Mouse (Mus musculus): ENCODE results near the gene Cerkl.

Gene Cerkl

DNA sequence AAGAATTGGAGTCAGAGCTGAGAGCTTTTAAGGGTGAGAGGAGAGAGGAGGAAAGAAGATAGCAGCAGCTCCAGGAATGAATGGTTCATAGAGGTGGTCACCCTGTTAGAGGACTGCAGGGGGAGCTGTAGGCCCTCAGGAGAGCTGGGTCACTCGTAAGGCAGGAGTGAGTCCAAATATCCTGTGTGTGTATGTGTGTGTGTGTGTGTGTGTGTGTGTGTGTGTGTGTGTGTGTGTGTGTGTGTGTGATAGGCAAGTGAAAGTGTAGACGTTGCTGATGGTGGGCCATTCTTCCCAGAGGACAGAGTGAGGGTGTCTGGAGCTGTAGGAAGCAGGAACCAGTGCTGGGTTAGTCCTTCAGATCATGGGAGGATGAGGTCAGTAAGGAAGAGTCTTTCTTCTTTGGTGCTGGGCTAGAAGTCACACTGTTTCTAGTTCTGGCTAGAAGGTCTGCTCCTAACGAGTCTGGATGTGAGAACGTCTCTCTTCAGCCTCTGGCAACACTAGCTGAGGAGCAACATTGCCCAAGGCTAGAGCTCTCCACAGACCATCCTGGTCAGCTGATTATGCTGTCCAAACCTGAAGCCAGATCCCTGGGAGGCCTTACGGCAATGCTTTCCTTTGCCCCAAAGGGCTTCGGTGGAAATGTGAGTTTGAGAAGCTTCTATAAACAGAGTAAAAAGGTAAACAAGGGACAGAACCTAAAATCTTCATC, 83.9 kb downstream of the Cerkl start:
- DNase-seq (ENCODE audit: low spot score): peak; percentile 72

DNA sequence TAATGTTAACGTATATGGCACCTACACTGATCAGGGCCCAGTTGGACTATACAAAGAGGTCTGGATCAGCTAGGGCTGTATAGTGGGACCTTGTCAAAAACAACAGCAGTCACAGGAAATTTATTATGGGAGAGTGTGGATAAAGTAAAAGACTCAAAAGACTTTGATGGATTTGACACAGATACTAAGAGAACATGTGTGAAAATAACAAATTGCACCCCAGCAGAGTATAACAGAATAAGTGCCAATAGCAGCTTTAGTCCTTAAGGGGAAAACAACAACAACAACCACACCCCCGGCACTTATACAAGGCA, 84.5 kb downstream of the Cerkl start:
- no peak for DNase-seq (ENCODE audit: low spot score)

DNA sequence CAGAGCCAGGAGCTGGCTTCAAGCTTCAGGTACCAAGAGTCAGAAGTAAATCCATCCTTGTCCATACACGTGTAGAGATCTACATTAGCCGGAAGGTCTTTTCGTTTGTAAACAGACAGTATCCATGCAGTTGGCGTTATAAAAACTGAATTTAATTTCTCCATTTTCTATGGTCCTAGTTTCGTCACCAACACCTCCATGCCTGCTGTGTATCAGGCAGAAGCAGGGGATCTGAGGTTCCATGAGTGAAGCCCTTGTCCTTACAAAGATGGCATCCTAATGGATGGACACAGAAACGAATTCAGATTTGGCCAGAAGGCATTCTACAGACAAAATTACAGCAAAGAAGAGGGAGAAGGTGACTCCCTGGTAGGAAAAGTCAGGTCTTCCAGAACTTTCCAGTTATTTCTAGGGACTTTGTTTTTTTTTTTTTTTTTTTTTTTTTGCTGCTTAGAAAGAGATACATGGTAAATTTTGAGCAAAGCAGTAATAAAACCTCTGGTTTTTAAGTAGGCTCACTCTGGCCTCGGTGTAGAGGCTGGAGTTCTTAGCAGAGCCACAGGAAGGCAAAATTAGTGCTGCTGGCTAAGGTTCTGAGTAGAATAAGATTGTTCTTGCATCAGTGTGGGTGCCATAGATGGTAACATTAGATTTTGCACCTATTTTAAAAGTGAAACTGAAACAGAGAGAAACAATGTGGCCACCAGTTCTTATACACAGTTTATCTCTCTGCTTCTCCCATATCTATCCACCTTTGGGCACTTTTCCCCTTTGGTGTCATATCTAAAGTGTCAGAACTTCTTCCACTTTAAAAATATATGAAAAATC, 85.0 kb downstream of the Cerkl start:
- DNase-seq (ENCODE audit: low spot score): no peak

DNA sequence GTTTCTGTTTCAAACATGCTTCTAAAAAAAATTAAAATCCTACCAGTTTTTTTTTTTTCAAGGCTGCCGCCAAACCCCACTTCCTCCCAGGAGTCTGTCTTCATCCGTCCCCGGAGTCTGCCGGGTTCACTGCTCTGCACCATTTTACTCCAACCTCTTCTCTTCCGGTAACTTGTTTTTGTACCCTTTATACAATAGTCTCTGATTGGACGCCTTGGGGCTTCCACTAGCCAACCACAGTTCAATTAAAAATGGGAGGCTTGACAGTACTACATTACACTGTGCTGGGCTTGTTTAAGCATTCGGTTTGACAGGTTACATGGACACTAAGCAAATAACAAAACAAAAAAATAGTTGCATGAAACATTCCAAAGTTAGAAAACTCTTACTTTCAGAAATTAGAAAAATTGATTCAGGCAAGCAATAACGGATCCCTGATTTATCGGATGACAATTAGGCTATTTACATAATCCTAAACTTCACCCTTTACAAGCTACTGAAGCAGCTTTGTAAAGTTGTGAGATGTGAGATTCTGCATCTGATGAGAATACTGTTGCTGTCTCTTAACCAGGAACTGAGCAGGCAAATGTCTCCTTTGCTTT, 85.8 kb downstream of the Cerkl start:
- DNase-seq (ENCODE audit: low spot score): no peak

DNA sequence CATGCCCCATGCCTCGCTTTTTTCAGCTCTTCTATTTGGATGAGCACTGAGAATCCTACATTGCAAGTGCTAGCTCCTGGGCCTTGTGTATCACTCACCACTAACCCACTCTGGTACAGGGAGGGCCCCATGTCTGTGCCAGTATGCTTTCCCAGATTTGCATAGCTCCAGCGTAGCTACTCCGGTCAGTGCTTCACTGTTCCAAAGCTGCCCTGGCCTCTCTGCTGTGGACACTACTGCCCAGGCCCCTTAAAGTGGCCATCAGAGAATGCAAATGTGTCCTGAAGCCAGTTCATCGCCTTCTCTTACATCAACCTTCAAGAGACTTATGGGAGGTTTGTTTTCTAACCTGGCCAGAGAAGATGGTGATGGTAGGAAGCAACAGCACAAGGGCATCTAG, 86.7 kb downstream of the Cerkl start:
- DNase-seq (ENCODE audit: low spot score): no peak

DNA sequence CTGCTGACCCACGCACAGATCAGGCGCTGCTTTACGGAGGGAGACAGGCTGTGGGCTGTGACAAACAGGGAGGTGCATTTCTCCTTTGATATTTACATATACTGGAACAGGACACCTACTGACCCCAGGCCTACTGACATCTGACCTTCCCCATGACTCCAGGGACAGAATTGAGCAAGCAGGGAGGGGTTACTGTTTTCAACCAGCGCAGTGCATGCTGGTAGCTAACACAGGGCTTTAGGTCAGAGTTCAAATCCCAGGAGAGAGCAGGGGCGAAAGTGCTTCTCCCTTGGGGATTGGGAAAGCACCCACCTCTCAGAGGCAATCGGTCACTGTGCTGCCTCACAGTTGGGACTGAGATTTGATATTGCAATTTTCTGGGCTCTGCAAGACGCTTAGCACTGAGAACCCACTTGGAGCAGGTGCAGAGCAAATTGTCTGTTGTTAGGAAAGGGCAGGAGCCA, 87.5 kb downstream of the Cerkl start:
- peak; percentile 14 for DNase-seq (ENCODE audit: low spot score)

DNA sequence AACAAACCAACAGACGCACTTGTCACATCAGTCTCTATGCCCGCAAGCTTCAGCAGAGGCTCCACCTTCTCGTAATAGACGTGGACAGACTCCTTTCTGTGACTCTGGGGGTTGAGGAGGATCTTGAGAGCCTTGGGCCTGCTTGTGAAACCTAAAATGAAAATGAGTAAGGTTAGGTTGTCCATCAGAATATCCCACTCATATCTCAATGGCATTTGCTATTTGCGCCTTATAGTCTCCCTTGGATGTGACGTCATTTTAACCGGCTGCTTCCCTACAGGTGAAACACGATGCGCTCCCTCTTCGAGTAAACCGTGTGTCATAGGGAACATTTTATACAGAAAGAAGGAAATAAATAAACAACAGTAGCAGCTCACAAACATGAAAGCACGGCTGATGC, 87.9 kb downstream of the Cerkl start:
- no peak for DNase-seq (ENCODE audit: low spot score)

DNA sequence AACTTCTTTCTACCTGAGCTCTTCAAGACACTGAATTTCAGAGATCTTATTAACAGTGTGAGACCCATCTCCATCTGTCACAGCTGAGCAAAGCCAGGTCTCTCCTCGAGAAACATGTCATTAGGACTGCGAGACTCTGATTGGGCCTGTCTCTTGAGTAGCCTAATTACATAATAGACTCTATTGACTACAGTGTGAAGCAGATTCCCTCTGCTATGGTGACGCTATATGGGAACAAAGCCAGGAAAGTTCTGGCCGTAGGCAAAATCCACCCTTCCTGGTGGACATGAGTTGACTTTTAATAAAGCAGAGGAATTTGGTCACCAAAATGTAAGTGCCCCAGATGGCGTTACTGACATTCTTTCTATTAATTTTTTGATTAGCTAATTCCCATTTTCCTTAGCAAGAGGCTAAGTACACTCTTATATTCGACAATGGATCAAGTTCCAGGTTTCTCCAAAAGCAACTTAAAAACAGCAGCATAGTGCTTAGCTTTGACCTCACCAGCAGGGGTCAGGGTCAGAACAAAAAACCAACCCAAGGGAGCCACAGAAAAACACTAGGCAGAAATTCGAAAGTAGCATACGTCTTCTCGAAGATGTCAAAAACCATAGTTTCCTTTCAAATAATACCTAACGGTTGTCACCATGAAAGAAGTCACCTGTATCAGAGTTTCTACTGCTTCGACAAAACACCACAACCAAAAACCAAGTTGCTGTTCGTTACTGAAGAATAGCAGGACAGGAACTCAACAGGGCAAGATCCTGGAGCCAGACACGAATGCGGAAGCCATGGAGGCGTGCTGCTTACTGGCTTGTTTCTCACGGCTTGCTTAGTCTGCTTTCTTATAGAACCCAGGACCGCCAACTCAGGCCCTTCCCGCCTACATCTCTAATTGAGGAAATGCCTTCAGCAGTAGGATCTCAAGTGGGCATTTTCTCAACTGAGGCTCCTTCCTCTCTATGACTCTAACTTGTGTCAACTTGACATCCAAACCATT, 88.8 kb downstream of the Cerkl start:
- DNase-seq (ENCODE audit: low spot score): peak; percentile 39

DNA sequence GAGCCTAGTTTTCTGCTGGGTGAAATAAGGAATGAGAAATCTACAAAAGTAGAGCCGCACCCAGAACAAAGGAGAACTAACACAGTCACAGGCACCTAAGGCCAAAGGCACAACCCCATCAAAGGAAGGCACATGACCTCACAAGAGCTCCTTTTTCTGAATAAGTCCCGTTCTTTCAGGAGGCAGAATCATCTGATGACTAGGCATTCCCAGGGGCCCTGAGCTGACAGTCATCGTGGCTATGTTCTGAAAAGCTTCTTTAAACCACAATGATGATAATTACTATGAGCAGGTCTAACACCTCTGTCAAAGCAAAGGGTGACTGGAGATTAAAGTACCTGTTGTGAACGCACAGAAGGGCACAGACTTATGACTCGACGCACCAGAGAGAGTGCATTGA, 92.7 kb downstream of the Cerkl start:
- peak; percentile 22 for DNase-seq (ENCODE audit: low spot score)

DNA sequence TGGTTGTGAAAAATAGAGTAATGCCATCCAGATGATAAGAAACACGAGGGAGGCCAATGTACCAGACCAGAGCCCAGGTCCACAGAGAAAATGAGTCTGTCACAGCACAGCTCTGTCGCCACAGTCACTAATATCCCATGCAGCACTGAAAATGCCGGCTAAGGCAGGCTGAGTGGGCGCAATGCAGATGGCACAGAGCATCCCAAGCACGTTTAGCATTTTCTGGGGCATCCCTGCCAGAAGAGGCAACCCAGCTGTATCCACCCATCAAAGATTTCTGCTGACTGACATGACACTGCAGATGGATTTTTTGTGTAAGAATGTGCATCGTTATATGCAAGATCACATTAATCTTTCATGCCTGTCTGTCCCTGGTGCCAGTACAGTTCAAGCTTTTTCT, 94.6 kb downstream of the Cerkl start:
- peak; percentile 32 for DNase-seq (ENCODE audit: low spot score)

DNA sequence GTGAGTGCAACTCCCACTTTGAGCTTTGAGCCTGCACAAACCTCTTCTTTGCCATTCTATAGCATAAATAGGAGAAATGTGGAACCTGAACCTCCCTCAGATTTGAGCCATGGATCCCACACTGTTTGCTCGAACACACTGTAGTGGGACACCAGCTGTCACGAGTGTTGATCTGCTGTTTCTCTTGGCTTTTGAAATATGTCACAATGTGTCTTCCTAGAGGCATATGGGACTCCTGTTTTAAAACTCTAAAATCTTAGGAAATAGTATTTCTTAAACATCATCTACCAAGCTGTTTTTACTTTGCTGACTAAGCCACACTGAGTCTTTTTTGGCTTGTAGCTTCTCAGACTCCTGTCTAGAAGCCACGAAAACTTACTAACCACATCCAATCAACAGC, 98.8 kb downstream of the Cerkl start:
- no peak for DNase-seq (ENCODE audit: low spot score)

DNA sequence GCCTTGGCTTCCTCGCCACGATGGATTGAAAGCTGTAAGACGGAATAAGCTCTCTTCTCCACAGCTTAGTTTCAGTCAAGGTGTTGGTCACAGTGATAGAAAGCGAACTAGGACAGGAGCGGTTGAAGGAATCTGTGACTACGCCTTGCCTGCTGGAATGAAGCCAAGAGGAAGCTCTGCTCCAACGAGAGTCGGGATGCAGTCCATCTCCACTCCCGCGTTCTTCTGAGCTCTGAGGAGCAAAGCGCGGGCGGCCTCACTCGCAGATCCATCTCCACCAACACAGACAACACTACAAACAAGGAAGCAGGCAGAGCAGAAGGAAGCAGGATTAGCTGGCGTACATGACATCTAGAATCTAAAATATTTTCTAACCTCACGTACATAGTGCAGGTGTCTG, 101.8 kb downstream of the Cerkl start:
- DNase-seq (ENCODE audit: low spot score): no peak

DNA sequence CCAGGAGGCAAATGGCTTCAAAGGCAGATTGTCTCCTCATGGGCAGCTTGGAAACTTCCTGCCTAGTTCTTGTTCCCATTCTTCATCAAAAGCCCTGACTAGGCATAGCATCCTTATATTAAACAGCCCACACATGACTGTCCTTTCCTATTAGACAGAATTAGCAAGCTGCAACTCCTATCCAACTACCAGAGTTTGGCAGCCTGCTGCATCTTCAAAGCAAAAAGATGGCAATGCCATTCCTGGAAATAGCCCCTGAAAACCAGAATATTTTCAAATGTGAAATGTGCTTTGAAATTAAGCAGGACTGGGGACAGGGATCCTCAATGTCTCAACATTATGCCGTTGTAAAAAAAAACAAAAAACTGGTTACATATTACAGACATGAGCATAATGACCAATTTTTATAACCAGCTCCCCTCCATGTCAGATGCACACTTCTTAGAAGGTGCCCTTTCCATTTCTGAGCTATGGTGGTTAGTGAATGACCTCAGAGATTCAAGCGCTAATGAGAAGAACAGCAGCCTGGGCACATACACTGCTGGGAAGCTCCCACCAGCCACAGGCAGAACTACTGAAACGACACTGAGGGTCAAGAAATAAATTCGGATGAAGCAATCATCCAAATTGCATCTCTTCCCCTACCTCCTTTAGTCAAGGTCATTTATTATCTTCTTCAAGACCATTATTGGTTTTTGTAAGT, 104.3 kb downstream of the Cerkl start:
- no peak for DNase-seq (ENCODE audit: low spot score)

DNA sequence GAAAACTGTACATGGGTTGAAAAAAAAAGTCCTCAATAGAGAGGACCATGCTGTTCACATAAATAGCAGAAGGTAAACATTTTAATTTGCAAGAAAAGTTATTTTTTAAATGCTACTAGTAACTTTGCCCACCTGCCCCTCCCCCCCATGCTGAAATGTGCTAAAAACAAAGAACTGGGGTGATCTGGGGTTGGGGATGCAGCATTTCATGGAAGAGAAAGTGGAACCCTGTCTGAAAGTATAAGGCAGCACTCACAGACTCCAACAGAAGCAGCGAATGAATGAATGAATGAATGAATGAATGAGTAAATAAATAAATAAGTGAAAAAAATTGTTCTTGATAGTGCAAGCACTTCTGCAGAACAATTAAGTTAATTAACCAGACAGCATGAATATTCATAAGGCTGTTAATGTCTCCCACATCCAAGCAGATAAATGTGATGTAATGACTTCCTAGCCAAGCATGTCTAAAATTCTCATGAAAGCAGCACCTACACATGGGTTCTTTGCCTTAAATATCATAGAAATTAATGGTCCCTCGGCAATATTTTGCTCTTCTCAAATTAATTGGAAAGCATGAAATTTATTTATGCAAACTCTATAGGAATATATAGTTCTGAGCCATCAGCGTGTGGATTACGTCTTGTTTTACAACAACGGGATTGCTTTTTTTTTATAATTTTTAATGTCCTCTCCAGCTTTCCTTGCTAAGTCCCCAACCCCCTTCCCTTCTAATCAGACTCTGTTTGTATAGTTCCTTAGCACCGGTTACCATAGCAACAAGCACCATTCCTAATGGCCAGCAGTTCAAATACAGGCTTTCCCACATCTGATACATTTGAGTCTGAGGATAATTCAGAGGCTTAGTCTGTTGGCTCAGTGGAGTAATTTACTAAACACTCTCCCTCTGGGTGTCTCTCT, 105.1 kb downstream of the Cerkl start:
- DNase-seq (ENCODE audit: low spot score): peak; percentile 18

DNA sequence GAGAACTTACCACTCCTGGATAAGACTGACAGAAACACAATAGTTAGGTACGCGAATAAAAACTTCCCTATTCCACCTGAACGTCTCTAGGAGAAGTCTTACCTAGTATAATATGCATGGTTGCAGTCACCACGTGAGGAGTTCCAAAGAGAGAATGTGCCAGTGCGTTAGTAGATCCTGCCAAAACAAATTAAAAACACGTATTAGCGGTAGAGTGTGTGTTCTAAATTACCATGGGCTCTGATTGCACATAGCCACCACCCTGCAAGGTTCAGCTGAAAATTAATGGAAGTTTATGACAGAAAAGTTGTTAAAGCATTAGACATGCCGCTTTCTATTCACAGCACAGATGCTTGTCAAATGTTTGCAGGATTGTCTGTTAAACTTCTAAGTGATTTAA, 113.5 kb downstream of the Cerkl start:
- DNase-seq (ENCODE audit: low spot score): no peak

DNA sequence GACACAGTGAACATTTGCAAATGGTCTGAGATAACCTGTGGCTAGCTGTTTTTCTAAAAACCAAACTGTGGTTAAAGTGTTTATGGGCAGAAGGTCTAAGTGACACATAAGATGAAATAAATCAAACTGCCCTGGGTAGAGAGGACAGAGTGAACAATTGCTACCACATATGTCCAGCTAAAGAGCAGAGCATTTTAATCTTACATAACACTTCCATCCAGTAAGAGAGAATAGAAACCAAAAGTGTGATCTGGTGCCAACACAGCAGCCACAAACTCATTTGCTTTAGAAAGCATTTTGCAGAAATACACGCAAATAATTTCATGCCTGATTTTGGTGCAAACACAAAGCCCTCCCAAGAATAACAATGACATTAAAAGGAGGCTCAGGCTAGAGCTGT, 117.6 kb downstream of the Cerkl start:
- DNase-seq (ENCODE audit: low spot score): no peak

DNA sequence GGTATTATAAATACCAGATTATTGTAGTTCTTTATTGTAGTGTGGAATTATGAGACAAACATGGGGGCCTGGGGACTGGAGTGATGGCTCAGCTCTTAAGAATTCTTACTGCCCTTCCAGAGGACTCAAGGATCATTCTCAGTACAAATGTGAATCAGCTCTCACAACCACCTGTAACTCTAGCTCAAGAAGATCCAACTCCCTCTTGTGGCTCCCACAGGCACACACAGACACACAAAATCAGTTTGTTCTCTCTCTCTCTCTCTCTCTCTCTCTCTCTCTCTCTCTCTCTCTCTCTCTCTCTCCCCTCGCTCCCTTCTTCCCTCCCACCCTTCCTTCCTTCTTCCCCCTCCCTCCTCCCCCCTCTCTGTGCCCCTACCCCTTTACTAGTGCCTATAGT, 120.4 kb downstream of the Cerkl start:
- no peak for DNase-seq (ENCODE audit: low spot score)

DNA sequence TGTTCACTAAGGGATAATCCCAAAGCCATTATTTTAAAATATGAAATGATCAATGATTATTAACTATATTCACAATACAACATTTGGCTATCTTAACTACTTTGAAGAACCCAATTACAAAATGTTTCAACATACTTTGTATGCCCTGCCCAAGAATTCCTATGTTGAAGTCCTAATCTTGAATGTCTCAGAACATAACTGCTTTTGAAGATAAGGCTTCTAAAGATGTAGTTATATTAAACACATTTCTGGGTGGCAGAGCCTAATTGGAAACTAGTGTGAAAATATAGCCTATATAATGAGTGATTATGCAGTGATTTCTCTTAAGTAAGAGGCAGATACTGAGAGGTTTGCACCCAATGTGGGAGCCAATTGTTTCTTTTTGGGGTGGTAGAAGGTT, 121.9 kb downstream of the Cerkl start:
- no peak for DNase-seq (ENCODE audit: low spot score)

DNA sequence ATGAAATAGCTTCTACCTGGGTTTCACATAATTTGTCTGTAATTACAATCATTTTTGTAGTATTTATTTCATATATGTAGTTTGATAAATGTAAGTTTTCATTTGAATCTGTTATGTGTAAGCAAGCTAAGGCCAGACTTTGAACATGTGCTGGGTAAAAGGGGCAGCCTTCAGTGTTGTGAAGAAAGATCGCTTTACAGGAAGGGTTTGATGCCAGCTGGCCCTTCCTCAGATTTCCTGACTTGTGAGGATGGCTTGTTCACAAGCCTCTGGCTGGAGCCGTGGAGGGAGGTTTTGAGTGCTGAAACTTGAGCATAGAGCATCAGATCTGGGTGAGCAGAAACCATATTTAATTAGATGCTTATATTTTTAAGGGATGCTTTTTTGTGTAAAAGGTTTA, 128.5 kb downstream of the Cerkl start:
- DNase-seq (ENCODE audit: low spot score): no peak

DNA sequence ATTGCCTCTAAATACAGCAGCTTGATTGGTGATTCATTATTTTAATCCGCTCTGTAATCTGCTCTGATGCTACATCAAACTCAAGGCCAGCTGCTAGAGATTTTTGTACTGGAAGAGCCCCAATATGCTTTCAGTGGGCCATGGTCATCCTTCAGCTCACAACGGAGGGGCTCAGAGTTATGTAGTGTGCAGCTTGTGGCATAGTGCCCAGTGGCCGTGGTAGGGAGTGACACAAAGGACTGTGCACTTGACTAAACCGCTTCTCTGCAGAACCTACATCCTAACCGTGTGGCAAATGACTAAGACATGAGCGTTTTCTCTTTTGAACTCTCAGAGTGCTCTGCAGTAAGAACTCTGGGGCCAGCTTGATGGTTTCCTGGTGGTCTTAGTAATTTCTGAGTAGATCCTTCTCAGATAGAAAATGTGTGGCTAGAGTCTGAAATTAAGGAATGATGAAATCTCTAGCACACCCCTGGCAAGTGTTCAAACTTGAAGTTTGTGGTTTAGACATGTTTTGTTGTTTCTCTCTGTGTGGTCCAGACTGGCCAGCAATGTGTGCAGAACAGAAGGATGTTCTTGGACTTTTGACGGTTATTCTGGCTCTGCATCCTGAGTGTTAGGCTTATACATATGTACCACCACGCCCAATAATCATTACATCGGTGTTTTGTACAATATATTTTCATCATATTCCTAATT, 140.3 kb downstream of the Cerkl start:
- DNase-seq (ENCODE audit: low spot score): no peak

Data from retina, embryonic 14.5 days (tissue).